Mouse (Mus musculus): ENCODE measurements around the gene Olfr70.

Gene Olfr70

DNA sequence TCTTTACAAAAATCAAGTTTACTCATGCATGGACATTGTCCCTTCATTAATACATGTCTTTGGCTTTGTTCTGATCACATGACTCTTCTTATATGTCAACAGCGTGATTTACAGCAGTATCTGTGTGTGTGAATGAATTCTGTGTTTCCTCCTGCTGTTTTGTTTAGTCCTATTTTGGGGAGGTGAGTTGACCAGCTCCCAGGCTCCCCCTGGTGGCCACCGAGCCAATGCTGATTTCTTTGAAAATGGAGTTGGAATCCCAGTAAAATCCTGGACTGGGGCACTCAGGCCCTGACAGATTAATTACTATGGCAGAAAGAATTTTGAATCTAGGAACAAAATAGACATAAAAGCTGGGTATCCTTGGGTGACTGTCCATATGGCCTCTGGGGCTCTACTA, 11.2 kb upstream of the Olfr70 start:
- peak in 1 of 2 experiments; percentile 32 for DNase-seq (ENCODE audit: low read depth in 1 of 2, low spot score in 2 of 2)

DNA sequence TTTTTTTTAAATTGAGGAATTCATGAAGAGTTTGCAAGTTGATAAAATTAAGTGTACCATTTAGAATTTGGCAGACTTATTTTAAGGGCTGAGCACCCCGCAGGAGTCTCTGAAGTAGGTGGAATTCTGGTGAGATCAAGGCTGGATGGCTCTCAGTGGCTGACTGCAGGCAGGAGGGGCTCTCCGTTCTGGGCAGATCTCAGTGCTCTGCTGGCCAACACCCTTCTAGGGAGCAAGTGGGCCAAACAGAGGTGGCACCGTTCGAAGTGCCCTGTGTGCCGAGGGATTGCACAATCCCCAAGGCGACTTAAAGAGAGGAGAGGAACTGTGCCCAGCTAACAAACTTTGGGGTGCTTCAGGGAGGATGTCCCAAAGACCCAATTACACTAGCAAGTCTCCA, 9.3 kb upstream of the Olfr70 start, which contains the start of gene Olfr71:
Olfr71 (minus strand) TSS at position 387 of the 400 bp plus-strand sequence.
- DNase-seq (ENCODE audit: low read depth in 1 of 2, low spot score in 2 of 2) = no peak

DNA sequence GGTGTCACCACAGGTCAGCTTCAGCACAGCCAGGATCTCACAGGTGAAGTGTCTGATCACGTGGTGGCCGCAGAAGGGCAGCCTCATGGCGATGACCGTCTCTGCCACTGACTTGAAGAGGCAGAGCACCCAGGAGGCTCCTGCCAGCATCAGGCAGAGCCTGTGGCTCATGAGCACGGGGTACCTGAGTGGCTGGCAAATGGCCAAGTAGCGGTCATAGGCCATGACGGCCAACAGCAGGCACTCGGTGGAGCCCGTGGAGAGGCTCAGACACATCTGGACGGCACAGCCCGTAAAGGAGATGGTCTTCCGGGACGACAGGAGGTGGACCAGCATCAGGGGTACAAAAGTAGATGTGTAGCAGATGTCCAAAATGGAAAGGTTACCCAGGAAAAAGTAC, 5.4 kb upstream of the Olfr70 start:
- DNase-seq (ENCODE audit: low read depth in 1 of 2, low spot score in 2 of 2) = no peak

DNA sequence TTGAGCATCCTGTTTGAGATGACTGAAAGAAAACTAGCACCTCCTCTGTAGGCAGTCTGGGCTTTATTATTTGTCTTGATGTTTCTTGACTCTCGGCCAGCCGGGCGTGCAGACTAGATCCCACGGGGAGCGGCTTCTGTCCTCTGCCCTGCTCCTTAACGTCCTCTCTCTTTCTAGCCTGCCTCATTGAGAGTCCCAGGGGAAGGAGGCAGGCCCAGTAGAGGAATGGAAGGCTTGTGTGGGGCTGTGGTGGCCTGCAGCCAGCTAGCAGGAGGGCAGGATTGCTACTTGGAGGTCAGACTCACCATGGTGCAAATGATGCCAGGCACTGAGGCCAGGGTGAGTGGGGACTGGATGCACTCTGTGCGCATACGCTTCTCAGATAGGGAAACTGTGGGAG, 3.2 kb upstream of the Olfr70 start:
- DNase-seq (ENCODE audit: low read depth in 1 of 2, low spot score in 2 of 2) = no peak

DNA sequence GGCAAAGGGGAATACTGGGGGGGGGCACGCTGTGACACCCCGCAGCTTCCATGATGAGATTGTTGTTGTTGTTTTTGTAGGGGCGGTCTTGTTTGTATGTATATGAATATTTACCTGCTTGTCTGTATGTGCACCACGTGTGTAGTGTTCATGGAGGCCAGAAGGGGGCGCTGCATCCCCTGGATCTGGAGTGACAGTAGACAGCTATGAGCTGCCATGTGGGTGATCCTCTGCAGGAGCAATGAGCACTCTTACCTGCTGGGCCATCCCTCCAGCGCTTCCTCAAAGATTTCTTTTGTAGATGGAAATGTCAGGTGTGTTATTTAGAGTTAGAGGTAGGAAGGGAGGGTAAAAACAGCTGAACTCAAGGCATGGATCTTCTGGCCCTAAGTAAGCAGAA, 2.8 kb upstream of the Olfr70 start:
- DNase-seq (ENCODE audit: low read depth in 1 of 2, low spot score in 2 of 2) = no peak

DNA sequence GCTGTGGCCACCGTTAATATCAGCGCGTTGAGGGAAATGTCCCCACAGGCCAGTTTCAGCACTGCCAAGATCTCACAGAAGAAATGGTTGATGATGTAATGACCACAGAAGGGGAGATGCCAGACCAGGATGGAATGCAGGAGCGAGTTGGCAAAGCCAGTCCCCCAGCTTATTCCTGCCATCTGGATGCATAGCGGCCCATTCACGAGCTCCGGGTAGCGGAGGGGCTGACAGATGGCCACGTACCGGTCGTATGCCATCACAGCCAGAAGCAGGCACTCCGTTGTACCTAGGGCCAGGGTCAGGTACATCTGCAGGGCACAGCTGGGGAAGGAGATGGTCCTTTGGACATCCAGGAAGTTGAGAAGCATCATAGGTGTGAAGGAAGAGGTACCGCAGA, 4.0 kb downstream of the Olfr70 start:
- no peak for DNase-seq (ENCODE audit: low read depth in 1 of 2, low spot score in 2 of 2)

DNA sequence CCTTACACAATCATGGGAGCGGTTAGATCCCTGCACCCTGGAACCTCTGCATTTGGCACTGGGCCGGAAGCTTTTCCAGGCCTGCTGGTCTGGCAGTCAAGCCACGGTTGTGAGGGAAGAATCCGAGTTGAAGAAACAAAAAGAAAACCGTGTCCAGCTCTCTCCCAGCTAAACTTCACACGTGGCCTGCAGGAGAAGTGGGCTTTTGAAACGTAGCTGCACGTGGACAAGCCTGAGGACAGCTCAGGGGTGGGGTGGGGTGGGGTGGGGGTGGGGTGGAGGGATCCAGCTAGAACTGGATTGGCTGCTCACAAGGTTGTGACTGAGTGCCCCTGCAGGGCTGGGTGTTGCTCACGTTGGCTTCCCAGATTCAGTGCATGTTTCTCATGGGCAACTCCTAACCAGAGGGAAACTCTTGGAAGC, 5.3 kb downstream of the Olfr70 start:
- no peak for DNase-seq (ENCODE audit: low read depth in 1 of 2, low spot score in 2 of 2)

DNA sequence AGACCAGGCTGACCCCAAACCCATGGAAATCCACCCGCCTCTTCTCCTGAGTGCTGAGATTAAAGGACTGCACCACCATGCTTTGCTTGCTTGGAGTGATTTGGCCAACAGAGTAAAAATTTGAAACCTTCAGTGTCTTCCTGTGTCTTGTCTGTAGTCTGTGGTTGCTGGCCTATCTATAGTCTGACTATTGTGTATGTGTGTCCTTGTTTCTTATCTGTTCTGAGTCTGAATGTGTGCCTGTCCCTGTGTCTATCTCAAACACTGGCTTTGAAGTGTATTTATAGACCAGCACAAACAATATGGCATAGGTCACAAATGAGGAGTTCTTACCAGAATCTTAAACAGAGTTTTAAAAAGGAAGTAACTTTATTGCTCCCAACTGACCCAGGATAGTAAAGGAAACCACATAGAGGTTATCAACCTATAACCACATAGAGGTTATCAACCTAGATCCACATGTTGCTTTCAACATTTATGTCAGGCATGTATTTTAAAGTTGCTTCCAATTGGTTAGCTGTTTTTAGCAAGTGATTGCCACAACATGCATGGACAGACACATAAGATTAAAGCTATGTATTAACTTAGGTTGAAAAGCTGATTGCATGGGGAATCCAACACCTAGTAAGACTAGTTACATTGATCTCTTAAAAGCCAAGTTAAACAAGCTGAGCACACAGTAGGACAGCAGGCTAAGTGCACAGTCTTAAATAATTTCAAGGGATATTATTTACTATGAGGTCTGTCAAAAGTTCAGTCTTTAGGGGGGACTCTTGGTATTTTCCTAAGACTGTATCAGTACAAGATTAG, 6.0 kb downstream of the Olfr70 start:
- DNase-seq (ENCODE audit: low read depth in 1 of 2, low spot score in 2 of 2) = no peak

DNA sequence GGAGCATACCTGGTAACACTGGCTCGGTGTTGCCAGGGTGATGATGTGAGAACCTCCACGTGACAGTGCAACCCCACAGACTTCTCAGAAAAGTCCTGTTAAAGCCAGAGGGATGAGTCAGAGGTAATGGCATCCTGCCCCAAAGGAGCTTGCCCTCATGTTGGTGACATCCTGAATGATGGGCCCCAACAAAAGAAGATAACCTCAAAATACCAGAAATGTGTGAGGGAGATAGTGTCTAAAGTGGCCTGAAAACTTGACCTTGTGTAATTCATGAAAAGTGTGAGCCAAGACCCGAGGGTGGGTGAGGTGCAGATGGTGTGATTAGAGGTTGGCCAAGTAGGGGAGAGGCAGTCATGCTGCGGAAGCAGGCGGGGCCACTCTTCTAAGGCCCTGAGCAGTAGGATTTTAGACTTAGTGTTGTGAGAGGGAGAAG, 6.8 kb downstream of the Olfr70 start:
- no peak for DNase-seq (ENCODE audit: low read depth in 1 of 2, low spot score in 2 of 2)

DNA sequence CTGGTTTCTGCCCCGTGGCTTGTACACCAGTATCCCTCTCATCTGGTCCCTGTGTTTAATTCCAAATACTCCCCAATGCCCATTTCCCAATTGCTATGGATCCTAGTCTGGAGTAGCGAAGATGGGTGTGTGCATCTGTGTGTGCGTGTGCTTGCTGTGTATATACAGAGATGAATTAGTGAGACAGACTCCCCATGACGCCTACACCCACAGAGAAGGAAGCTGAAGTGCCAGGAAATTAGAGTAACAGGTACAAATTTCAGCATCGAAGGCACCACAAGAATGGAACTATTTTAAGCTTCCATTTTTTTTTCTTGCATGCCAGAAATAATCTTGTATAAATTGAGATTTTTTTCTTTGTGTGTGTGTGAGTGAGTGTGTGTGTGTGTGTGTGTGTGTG, 9.6 kb downstream of the Olfr70 start:
- DNase-seq (ENCODE audit: low read depth in 1 of 2, low spot score in 2 of 2) = no peak

DNA sequence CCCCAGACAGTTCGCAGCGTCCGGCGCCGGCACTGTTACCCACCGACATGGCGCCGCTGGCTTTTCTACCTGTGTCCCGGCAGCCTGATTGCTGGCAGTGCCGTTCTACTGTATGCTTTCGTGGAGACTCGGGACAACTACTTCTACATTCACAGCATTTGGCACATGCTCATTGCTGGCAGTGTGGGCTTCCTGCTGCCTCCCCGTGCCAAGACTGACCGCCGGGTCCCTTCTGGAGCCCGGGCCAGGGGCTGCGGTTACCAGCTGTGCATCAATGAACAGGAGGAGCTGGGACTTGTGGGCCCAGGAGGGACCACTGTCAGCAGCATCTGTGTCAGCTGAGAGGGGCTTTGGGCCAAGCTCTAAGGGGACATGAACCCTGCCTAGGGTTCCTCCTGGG, 10.6 kb downstream of the Olfr70 start:
- no peak for DNase-seq (ENCODE audit: low read depth in 1 of 2, low spot score in 2 of 2)

DNA sequence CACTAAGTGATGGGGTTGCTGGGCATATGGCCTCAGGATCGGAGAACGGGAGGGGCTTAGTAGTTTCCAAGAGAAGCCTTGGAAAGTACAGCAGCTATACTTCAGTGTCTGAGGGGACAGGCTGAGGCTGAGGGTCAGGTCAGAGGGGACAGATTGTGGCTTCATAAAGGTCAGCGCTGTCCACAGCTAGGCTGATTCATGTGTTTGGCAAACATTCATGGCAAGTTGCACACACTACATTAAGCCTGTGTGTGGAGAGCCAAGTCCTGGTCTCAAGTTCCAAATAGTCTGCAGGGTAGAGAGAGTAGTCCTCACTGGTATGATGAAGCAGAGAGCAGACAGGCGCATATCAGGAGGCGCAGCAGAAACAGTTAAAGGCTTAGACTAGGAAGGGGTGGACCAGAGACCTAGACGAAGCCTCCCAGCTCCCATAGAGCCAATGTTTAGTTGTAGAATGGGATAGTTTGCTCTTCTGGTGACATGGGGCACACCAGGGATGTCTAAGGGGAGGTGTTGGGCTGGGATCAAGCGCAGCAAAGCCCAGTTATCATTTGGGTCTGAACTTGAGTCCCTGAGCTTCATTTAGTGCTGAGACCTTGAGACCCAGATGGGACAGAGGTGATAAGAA, 21.1 kb downstream of the Olfr70 start:
- DNase-seq (ENCODE audit: low read depth in 1 of 2, low spot score in 2 of 2) = no peak

DNA sequence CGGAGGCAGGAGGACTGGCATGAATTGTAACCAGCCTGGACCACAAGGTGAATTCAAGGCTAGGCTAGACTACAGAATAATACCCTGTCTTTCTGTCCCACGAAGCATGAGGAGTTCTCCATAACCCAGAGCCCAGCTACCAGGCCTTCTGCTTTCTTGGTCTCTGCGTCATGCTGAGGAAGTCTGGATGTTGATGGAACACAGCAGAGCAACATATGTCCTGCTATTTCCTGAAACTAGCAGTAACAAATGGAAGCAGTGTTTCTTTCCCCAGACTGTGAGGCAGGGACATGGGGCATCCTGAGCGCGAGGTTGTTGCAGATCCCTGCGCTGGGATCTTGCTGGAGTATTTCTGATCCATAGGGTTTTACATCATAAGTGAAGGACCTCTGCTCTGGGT, 22.1 kb downstream of the Olfr70 start:
- no peak for DNase-seq (ENCODE audit: low read depth in 1 of 2, low spot score in 2 of 2)

DNA sequence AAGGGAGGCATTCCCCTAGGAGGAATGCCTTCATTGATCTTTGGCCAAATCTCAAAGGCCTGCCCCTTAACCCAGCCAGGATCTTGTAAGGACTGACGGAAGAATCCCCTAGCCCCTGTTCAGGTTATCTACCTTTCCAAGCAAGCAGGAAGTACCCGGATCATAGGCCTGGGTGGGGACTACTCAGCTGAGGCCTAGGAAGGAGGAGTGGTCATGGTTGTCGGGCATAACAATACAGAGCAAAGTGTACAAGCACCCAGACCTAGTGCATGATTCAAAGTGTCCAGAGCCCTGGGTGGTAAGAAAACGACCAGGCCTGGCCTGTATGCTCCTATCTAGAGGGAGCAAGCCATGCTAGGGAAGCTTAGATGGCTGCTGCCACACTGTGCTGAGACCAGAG, 25.0 kb downstream of the Olfr70 start:
- DNase-seq (ENCODE audit: low read depth in 1 of 2, low spot score in 2 of 2) = no peak

DNA sequence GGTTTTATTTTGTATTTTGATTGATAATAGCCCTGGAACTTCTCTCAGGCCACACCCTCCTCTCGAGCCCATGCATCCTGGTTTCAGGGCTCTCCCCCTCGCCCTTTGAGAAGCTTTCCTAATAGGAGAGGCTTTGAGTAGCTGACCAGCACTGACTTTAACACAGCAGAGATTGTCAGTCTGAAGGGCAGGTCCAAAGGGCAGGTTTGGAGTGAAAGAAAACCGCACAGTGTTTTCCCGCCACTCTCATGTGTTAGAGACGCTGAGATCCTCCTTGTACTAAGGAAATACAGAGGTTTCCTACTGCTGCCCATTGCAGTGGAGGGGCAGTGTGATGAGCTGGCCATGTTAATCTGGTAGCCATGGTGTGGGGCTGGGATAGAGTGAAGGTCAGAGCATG, 25.6 kb downstream of the Olfr70 start:
- DNase-seq (ENCODE audit: low read depth in 1 of 2, low spot score in 2 of 2) = no peak

DNA sequence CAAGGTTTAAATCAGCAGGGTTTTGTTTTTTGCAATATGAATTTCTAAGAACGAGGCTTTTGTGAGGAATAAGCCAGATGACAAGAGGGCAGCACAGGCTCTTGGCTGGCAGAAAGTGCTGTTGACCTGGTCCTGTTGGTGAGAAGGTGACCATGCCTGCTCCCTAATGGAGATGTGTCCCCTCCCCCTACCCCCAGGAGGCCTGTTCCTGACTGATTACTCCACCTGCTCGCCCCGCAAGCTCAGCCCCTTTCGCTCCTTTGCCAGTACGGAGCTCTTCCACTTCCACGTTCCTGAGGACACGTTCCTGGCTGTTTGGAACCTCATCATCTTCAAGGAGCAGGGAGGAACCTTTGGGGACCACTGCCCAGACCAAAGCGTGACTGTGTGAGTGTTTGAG, 26.9 kb downstream of the Olfr70 start:
- DNase-seq (ENCODE audit: low read depth in 1 of 2, low spot score in 2 of 2) = no peak

DNA sequence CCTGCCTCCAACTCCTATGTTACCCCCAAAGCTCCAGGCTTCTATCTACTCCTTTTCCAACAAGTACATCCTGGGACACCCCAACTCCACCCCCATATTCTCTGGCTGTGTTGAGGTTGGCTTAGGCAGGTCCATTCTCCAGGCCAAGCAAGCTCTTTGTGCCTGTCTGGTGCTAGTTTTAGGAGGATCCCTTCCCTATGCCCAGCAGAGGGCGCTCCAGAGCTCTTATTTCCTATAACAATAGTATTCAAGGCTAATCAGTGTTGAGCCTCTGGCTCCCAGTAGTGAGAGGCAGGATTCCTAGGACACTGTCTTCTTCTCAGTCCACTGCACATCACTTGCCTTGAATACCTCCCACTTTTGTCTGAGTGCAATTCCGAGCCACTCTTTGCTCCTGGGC, 28.5 kb downstream of the Olfr70 start:
- peak; percentile 37 to 71 for DNase-seq (ENCODE audit: low read depth in 1 of 2, low spot score in 2 of 2)

DNA sequence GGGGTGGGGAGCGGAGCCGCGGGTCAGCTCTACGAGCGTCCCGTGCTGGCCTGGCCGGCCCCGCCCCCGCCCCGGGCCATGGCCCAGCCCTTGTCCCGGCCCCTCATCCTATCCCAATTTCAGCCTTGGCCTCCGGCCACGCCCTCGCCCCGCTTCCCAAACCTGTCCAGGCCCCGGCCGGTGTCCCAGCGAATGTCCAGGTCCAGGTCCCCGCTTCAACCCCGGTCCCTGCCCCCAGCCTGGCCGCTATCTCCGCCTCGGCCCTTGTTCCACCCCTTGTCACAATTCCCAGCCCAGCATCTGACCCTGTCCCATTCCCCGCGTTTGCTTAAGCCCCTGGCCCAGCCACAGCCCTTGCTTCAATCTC, 31.2 kb downstream of the Olfr70 start:
- no peak for DNase-seq (ENCODE audit: low read depth in 1 of 2, low spot score in 2 of 2)

DNA sequence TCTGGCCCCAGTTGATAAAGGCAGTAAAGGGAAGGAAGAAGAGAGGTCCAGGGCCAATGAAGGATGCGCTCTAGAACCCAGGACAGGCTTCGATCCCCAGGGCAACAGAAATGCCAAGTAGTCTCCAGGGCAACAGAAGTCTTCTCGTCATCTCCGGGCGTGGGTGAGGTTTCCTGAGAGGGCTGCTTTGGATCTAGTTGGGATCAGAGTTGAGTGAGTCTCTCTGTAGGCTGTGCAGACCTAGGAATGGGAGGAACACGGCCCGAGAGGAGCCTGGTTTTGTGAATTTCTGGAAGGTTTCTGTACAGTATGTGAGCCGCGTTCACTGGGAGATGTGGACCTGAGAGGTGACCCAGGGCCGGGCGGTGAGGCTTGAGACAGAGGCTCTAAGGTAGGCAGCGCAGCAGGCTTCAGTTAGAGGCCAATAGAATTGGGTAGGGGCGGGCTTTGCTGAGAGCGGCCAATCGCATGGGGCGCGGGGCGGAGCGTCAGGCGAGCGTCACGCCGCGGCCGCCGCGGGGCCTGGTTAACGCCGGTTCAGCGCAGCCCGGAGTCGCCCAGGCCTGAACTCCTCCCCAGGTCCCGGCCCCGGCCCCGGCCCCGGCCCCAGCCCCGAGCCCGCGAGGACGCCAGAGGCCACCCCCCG, 31.7 kb downstream of the Olfr70 start, which contains the start of the genes Tmem8b and Fam221b:
Tmem8b (plus strand) TSS at position 190 of the 646 bp plus-strand sequence.
Fam221b (minus strand) TSS at position 364 of the 646 bp plus-strand sequence.
- DNase-seq (ENCODE audit: low read depth in 1 of 2, low spot score in 2 of 2) = peak; percentile 31 to 72

DNA sequence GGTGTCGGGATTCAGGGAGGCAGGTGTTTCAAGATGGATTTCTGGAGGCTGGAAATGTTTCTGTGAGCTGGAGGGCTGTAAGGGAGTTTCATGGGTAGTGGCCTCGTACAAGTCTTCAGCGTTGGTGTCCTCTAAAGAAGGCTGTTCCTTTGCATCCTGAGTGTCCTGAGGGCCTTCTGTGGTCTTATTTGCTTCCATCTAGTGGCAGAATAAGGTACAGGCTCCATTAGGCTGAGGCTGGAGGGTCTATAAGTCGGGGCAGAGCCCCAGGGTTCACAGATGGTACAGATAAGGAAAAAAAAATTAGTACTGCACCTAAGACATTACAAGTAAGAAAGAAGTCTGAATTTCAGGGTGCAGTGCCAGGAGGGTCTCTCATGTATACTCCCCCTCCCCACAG, 34.2 kb downstream of the Olfr70 start:
- DNase-seq (ENCODE audit: low read depth in 1 of 2, low spot score in 2 of 2) = no peak

DNA sequence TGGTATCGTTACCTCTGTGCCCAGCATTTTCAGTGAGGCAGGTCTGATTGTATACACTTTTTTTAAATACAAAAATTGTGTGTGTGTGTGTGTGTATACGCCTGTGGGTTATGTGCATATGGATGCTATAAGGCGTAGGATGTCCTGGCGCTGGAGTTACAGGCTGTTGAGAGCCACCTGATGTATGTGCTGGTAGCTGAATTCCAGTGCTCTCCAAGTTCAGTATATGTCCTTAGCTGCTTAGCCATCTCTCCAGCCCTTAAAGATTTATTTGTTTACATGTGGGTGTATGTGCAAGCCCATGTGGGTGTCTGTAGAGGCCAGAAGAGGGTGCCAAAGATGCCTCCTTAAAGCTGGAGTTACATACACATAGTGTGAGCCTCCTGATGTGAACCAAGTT, 43.5 kb downstream of the Olfr70 start:
- no peak for DNase-seq (ENCODE audit: low read depth in 1 of 2, low spot score in 2 of 2)

Measured in monocyte, adult 2 months (primary cell).